Mouse (Mus musculus): ENCODE measurements around the gene Iqgap2. TPM values are rescaled to one million over a fixed set of nuclear protein-coding genes. Genes with fewer than 3 reads are reported as not detected.
A peak's percentile ranks its signal among the peaks of the same experiment; 100 is the strongest.

Gene Iqgap2
- polyA plus RNA-seq, 1 experiment from 2014 or later: 6.2 TPM

GRCm38 (mm10) chr13:95665644-95666356 lies 225.9 kb downstream of the Iqgap2 start:
- Histone ChIP-seq H3K4me2 (no peak overlapping the region), H3K27me3 (no peaks in the 10 kb centered on the region), H3K9ac (no peak overlapping the region), H3K4me3 (no peak overlapping the region), H3K27ac (no peak overlapping the region), H3K4me1 (no peaks in the 10 kb centered on the region), H3K36me3 (no peaks in the 10 kb centered on the region), H3K9me3 (no peaks in the 10 kb centered on the region)
- WGBS: 82% methylated on average over 13 of the region's 13 CpGs
- ATAC-seq (ENCODE audit: borderline replicate concordance, extremely low read depth, low FRiP score, low TSS enrichment): no peak

DNA sequence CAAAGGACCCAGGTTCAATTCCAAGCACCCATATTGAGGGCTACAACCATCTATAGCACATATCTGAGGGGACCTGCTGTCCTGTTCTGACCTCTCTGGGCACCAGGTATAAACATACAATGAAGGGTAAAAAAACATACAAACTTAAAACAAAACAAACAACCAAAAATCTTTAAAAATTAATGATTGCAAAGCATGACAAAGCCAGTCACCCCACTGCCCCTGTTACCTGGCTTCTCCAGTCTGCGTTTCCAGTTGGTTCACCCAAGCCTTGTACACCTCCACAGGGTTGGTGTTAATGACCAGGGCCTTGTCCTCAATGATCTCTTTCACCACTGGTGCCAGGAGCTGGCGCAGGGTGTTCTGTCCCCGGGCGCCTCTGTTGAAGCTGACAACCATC lies 227.9 kb downstream of the Iqgap2 start:
- WGBS: 94% methylated on average over 4 of the region's 4 CpGs
- Histone ChIP-seq H3K9ac (no peak overlapping the region), H3K4me3 (no peak overlapping the region), H3K9me3 (no peaks in the 10 kb centered on the region), H3K27me3 (no peaks in the 10 kb centered on the region), H3K36me3 (no peaks in the 10 kb centered on the region), H3K27ac (no peak overlapping the region), H3K4me2 (no peak overlapping the region), H3K4me1 (no peaks in the 10 kb centered on the region)
- ATAC-seq (ENCODE audit: borderline replicate concordance, extremely low read depth, low FRiP score, low TSS enrichment): no peak

GRCm38 (mm10) chr13:95659432-95659831 lies 232.3 kb downstream of the Iqgap2 start:
- H3K4me1 ChIP-seq: 0 out of 2 replicates have a peak, but pooled peaks cover 7% of the 10 kb centered on the region
- ATAC-seq (ENCODE audit: borderline replicate concordance, extremely low read depth, low FRiP score, low TSS enrichment): no peak
- H3K9me3 ChIP-seq: no peaks in the 10 kb centered on the region
- H3K4me2 ChIP-seq: no peak overlapping the region
- WGBS: 67% methylated on average over 7 of the region's 7 CpGs
- no peak overlapping the region for H3K4me3 ChIP-seq
- no peaks in the 10 kb centered on the region for H3K27me3 ChIP-seq
- H3K9ac ChIP-seq: no peak overlapping the region
- no peaks in the 10 kb centered on the region for H3K36me3 ChIP-seq
- H3K27ac ChIP-seq: no peak overlapping the region

DNA sequence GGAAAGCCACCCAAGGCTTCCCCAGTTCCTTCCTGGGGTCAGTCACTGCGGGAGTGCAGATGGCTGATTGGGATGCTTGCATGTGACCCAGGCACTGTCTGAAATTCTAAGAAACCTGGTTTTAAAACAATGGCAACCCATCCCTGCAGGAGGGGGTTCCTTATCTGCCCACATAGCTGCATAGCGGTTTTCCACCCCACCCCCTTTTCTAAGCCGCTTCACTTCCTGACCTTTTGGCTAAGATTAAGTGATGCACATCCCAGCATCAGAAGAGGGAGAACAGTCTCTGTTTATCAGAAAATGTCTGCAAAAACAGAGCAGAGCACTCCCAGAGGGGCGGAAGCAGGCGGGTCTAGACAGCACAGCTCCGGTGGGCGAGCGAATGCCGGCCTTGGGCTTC lies 234.6 kb downstream of the Iqgap2 start:
- WGBS: 51% methylated on average over 9 of the region's 9 CpGs
- Histone ChIP-seq H3K4me2 (no peak overlapping the region), H3K9me3 (no peaks in the 10 kb centered on the region), H3K27ac (no peak overlapping the region), H3K36me3 (no peaks in the 10 kb centered on the region), H3K4me1 (0 out of 2 replicates have a peak, but pooled peaks cover 7% of the 10 kb centered on the region), H3K27me3 (no peaks in the 10 kb centered on the region), H3K4me3 (no peak overlapping the region), H3K9ac (no peak overlapping the region)
- peak; percentile 41; the same call in 1 of the 2 replicates for ATAC-seq (ENCODE audit: borderline replicate concordance, extremely low read depth, low FRiP score, low TSS enrichment)

GRCm38 (mm10) chr13:95655284-95655683 lies 236.4 kb downstream of the Iqgap2 start:
- WGBS: 27% methylated on average over 9 of the region's 9 CpGs
- ATAC-seq (ENCODE audit: borderline replicate concordance, extremely low read depth, low FRiP score, low TSS enrichment): peak; percentile 85; the same call in 1 of the 2 replicates
- 0 out of 2 replicates have a peak, but pooled peaks cover 7% of the 10 kb centered on the region for H3K4me1 ChIP-seq
- no peaks in the 10 kb centered on the region for H3K27me3 ChIP-seq
- no peaks in the 10 kb centered on the region for H3K9me3 ChIP-seq
- H3K27ac ChIP-seq: peak overlapping the region; percentile 21
- no peaks in the 10 kb centered on the region for H3K36me3 ChIP-seq
- no peak overlapping the region for H3K4me2 ChIP-seq
- H3K9ac ChIP-seq: no peak overlapping the region
- H3K4me3 ChIP-seq: no peak overlapping the region

DNA sequence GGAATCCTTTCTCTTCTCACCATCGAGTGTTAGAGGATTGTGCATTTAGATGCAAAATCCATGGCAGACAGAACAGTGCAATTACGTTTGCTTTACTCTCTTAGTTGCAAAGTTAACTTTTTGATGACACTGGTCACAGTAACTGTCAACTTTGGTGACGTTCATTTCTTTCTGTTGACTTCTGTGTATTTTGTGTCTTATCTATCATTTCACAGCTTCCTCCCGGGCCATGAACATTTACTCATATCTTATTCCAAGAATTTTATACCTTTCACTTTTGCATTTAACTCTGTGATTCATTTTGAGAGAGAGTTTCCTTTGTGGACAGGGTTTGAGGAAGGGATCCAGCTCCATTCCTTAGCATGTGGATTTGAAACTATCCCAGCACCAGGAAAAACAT lies 238.0 kb downstream of the Iqgap2 start:
- no peak overlapping the region for H3K4me3 ChIP-seq
- no peak overlapping the region for H3K4me2 ChIP-seq
- H3K9ac ChIP-seq: no peak overlapping the region
- no peaks in the 10 kb centered on the region for H3K9me3 ChIP-seq
- H3K27me3 ChIP-seq: no peaks in the 10 kb centered on the region
- H3K4me1 ChIP-seq: 0 out of 2 replicates have a peak, but pooled peaks cover 7% of the 10 kb centered on the region
- ATAC-seq (ENCODE audit: borderline replicate concordance, extremely low read depth, low FRiP score, low TSS enrichment): no peak
- WGBS: 66% methylated on average over 4 of the region's 4 CpGs
- no peak overlapping the region for H3K27ac ChIP-seq
- no peaks in the 10 kb centered on the region for H3K36me3 ChIP-seq

- Histone ChIP-seq H3K4me2 (no peak overlapping the region), H3K27me3 (no peaks in the 10 kb centered on the region), H3K9me3 (no peaks in the 10 kb centered on the region), H3K4me1 (0 out of 2 replicates have a peak, but pooled peaks cover 1% of the 10 kb centered on the region), H3K27ac (no peak overlapping the region), H3K36me3 (no peaks in the 10 kb centered on the region), H3K4me3 (no peak overlapping the region), H3K9ac (no peak overlapping the region)
- no peak for ATAC-seq (ENCODE audit: borderline replicate concordance, extremely low read depth, low FRiP score, low TSS enrichment)
- WGBS: 78% methylated on average over 7 of the region's 7 CpGs
Measured at GRCm38 (mm10) chr13:95651870-95652668, 239.7 kb downstream of the Iqgap2 start.

DNA sequence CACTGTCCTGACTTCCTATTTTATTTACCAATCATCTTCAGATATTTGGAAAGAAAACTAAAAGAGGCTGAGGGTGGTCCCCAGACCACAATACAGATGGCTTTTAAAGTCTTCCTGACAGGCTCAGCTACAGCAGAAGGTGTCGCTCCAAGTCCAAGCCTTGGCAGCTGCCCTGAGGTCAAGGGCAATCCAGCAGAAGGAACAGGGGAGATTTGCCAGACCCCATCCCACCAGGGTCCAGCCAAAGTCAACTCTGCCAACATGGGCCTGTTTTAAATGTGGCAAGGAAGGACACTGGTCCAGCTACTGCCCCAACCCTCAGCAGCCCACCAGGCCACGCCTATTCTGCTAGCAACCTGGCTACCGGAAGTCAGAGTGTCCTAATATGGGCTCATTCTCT lies 241.8 kb downstream of the Iqgap2 start:
- Histone ChIP-seq H3K9me3 (no peaks in the 10 kb centered on the region), H3K27ac (no peak overlapping the region), H3K4me3 (no peak overlapping the region), H3K36me3 (no peaks in the 10 kb centered on the region), H3K4me2 (no peak overlapping the region), H3K9ac (no peak overlapping the region), H3K27me3 (no peaks in the 10 kb centered on the region), H3K4me1 (no peaks in the 10 kb centered on the region)
- no peak for ATAC-seq (ENCODE audit: borderline replicate concordance, extremely low read depth, low FRiP score, low TSS enrichment)
- WGBS: 79% methylated on average over 3 of the region's 3 CpGs

DNA sequence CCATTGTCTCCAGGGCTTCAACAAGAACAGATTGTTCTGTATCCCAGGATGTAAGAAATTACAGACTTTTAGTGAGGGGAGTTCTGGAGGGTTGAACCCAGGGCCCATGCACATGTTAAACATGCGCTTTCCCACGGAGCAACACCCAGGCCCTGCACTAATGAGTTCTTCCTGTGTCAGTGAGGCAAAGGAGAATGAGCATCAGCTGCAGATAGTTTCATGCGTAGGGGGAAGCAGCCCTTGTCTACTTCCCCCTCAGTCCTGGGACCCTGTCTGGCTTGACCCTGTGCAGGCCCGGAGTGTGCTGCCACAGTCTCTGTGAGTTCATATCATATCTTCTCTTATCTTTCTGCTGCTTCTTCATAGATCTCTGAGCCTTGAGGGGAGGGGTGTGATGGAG lies 244.5 kb downstream of the Iqgap2 start:
- H3K9me3 ChIP-seq: no peaks in the 10 kb centered on the region
- WGBS: 60% methylated on average over 4 of the region's 4 CpGs
- no peak overlapping the region for H3K4me2 ChIP-seq
- no peak for ATAC-seq (ENCODE audit: borderline replicate concordance, extremely low read depth, low FRiP score, low TSS enrichment)
- H3K36me3 ChIP-seq: no peaks in the 10 kb centered on the region
- H3K9ac ChIP-seq: no peak overlapping the region
- H3K27me3 ChIP-seq: no peaks in the 10 kb centered on the region
- no peak overlapping the region for H3K4me3 ChIP-seq
- H3K27ac ChIP-seq: no peak overlapping the region
- no peaks in the 10 kb centered on the region for H3K4me1 ChIP-seq

GRCm38 (mm10) chr13:95646687-95647111 lies 245.0 kb downstream of the Iqgap2 start:
- H3K4me1 ChIP-seq: no peaks in the 10 kb centered on the region
- H3K4me2 ChIP-seq: no peak overlapping the region
- H3K36me3 ChIP-seq: no peaks in the 10 kb centered on the region
- WGBS: 49% methylated on average over 9 of the region's 9 CpGs
- H3K9ac ChIP-seq: no peak overlapping the region
- H3K27me3 ChIP-seq: no peaks in the 10 kb centered on the region
- H3K4me3 ChIP-seq: no peak overlapping the region
- no peaks in the 10 kb centered on the region for H3K9me3 ChIP-seq
- no peak for ATAC-seq (ENCODE audit: borderline replicate concordance, extremely low read depth, low FRiP score, low TSS enrichment)
- H3K27ac ChIP-seq: no peak overlapping the region

- 59% methylated on average over 7 of the region's 7 CpGs for WGBS
- H3K4me1 ChIP-seq: peaks cover 22% of the 10 kb centered on the region
- H3K4me3 ChIP-seq: no peak overlapping the region
- H3K9ac ChIP-seq: no peak overlapping the region
- no peak for ATAC-seq (ENCODE audit: borderline replicate concordance, extremely low read depth, low FRiP score, low TSS enrichment)
- H3K9me3 ChIP-seq: no peaks in the 10 kb centered on the region
- H3K27me3 ChIP-seq: no peaks in the 10 kb centered on the region
- H3K36me3 ChIP-seq: no peaks in the 10 kb centered on the region
- no peak overlapping the region for H3K27ac ChIP-seq
- no peak overlapping the region for H3K4me2 ChIP-seq
Measured at GRCm38 (mm10) chr13:95643740-95644139, 248.0 kb downstream of the Iqgap2 start.
